19 mouse cellular contexts compared by ENCODE assay signal in the genomic region with DNA sequence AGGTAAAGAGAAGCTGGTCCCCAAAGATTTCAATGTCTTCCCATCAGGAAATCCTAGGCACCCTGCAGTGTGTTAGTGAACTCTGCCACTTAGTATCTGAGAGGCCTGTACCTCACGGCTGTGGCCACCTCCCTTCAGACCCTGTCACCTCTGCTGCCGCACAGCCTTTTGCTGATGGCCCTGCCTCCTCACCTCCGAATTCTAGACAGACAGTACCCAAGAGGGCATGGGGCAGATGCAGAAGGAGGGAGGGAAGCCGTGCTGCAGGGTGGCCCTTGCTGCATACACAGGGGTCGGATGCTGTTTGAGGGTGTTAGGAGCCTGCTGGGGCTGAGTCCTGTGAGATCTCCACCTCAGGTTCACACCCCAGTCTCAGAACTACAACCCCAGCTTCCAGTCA. TPM values are rescaled to one million over a fixed set of nuclear protein-coding genes. Genes with fewer than 3 reads are reported as not detected.
DNase-seq lines count a peak whose midpoint lies in the region; ATAC-seq and TF ChIP-seq lines count a peak whose summit lies in the region.
"Had no signal": no experiment of that assay in that cellular context is flagged by ENCODE, and none has a peak within 500 bp of the region (broad histone marks: within the 10 kb centered on the region; RNA-seq: fewer than 3 reads in every experiment).

No protein-coding gene starts in this region.

- H3K27me3 ChIP-seq in cerebellum, adult 2 months (ENCODE audit: control insufficient read depth, insufficient read depth, low read length): no peaks in the 10 kb centered on the region
- peaks cover 50% of the 10 kb centered on the region for H3K27me3 ChIP-seq in hindbrain, embryonic 13.5 days
- peaks cover 64% of the 10 kb centered on the region for H3K27me3 ChIP-seq in hindbrain, embryonic 10.5 days (ENCODE audit: insufficient read depth, poor library complexity, severe bottlenecking)
- H3K27me3 ChIP-seq in forebrain, postnatal 0 days (ENCODE audit: insufficient read depth, low read length): peaks cover 3% of the 10 kb centered on the region; the same call in 1 of the 2 replicates
- H3K27me3 ChIP-seq in midbrain, postnatal 0 days (ENCODE audit: insufficient read depth, low read length): peaks cover 4% of the 10 kb centered on the region; the same call in 1 of the 2 replicates

- H3K4me2 ChIP-seq in hindbrain, embryonic 13.5 days: peak overlapping the region; percentile 91
- H3K4me2 ChIP-seq in forebrain, postnatal 0 days (ENCODE audit: low read depth): peak overlapping the region; percentile 80
- peak overlapping the region; percentile 93 for H3K4me2 ChIP-seq in midbrain, postnatal 0 days (ENCODE audit: low read depth, low read length, poor library complexity, severe bottlenecking)
- H3K4me2 ChIP-seq: limb, embryonic 15.5 days had no signal

- peak overlapping the region; percentile 86 for H3K4me3 ChIP-seq in cerebellum, adult 2 months (replicated peaks; ENCODE audit: insufficient read depth, low read depth, low read length)
- H3K4me3 ChIP-seq in hindbrain, embryonic 13.5 days: peak overlapping the region; percentile 71
- H3K4me3 ChIP-seq in hindbrain, embryonic 10.5 days: no peak overlapping the region
- H3K4me3 ChIP-seq in forebrain, postnatal 0 days (ENCODE audit: low read depth, low read length): peak overlapping the region; percentile 70; the same call in 1 of the 2 replicates
- peak overlapping the region; percentile 67 for H3K4me3 ChIP-seq in midbrain, postnatal 0 days (ENCODE audit: low read depth, low read length)
- H3K4me3 ChIP-seq: erythroblast, embryonic 14.5 days had no signal

- DNase-seq in cerebellum, adult 2 months: peak; percentile 53 to 64
- DNase-seq in cerebellum, postnatal 4 days (ENCODE audit: low spot score in 2 of 2): no peak
- DNase-seq in hindbrain, embryonic 10.5 days (ENCODE audit: low spot score): no peak
- DNase-seq in forebrain, postnatal 0 days: no peak
- no peak for DNase-seq in midbrain, postnatal 0 days (ENCODE audit: low spot score)
- no peak for DNase-seq in ovary, adult 18-20 months (ENCODE audit: low spot score)
- no peak for DNase-seq in frontal cortex, postnatal 14 days (ENCODE audit: low spot score in 2 of 2)
- DNase-seq: adrenal gland, adult 2 months; heart, postnatal 10 days; kidney, adult 8-10 months; kidney, postnatal 36 days; lung, postnatal 36 days; thymus, postnatal 36 days had no signal

- peaks cover 40% of the 10 kb centered on the region for H3K4me1 ChIP-seq in cerebellum, adult 2 months (ENCODE audit: control insufficient read depth, insufficient read depth, low read length)
- peaks cover 48% of the 10 kb centered on the region for H3K4me1 ChIP-seq in hindbrain, embryonic 13.5 days (replicated peaks)
- peaks cover 31% of the 10 kb centered on the region for H3K4me1 ChIP-seq in hindbrain, embryonic 10.5 days (replicated peaks)
- no peaks in the 10 kb centered on the region for H3K4me1 ChIP-seq in forebrain, postnatal 0 days (ENCODE audit: insufficient read depth)
- H3K4me1 ChIP-seq in midbrain, postnatal 0 days (ENCODE audit: insufficient read depth, low read length): 0 out of 2 replicates have a peak, but pooled peaks cover 6% of the 10 kb centered on the region

- 9% methylated on average over 5 of the region's 5 CpGs for whole genome bisulfite sequencing in cerebellum, adult 2 months
- WGBS in hindbrain, embryonic 13.5 days: 51% methylated on average over 5 of the region's 5 CpGs
- 45% methylated on average over 5 of the region's 5 CpGs for WGBS in hindbrain, embryonic 10.5 days
- WGBS in forebrain, postnatal 0 days: 50% methylated on average over 5 of the region's 5 CpGs
- WGBS in midbrain, postnatal 0 days: 46% methylated on average over 5 of the region's 5 CpGs

- H3K27ac ChIP-seq in cerebellum, adult 2 months (ENCODE audit: insufficient read depth, low read length): peak overlapping the region; percentile 79
- H3K27ac ChIP-seq in hindbrain, embryonic 13.5 days: no peak overlapping the region
- H3K27ac ChIP-seq in hindbrain, embryonic 10.5 days: no peak overlapping the region
- H3K27ac ChIP-seq in forebrain, postnatal 0 days (ENCODE audit: low read depth, low read length): no peak overlapping the region
- H3K27ac ChIP-seq in midbrain, postnatal 0 days (ENCODE audit: low read depth, low read length): no peak overlapping the region
- H3K27ac ChIP-seq: embryonic facial prominence, embryonic 10.5 days; heart, embryonic 10.5 days; limb, embryonic 15.5 days had no signal

- TF ChIP-seq POLR2A in cerebellum, adult 2 months (IDR thresholded peaks at IDR 0.05; ENCODE audit: borderline replicate concordance, insufficient read depth, low read length): no peak

- H3K9ac ChIP-seq in hindbrain, embryonic 13.5 days: peak overlapping the region; percentile 62; the same call in 1 of the 2 replicates
- H3K9ac ChIP-seq in forebrain, postnatal 0 days: peak overlapping the region; percentile 22; the same call in 1 of the 2 replicates
- peak overlapping the region; percentile 56; the same call in 1 of the 2 replicates for H3K9ac ChIP-seq in midbrain, postnatal 0 days (replicated peaks; ENCODE audit: low read length, poor library complexity, severe bottlenecking)
- H3K9ac ChIP-seq: limb, embryonic 15.5 days had no signal

- no peak for TF ChIP-seq CTCF in cerebellum, adult 2 months (IDR thresholded peaks at IDR 0.05; ENCODE audit: borderline replicate concordance, insufficient read depth, low read depth, low read length)
- no peak for TF ChIP-seq CTCF in forebrain, postnatal 0 days (IDR thresholded peaks at IDR 0.05; ENCODE audit: low read depth)
- no peak for TF ChIP-seq CTCF in midbrain, postnatal 0 days (IDR thresholded peaks at IDR 0.05)

- ATAC-seq in hindbrain, embryonic 13.5 days (ENCODE audit: low FRiP score): no peak
- no peak for ATAC-seq in forebrain, postnatal 0 days
- ATAC-seq in midbrain, postnatal 0 days (ENCODE audit: low FRiP score): no peak
- ATAC-seq: inflammation-experienced regulatory T-cells, adult 6 months had no signal

- H3K9me3 ChIP-seq in hindbrain, embryonic 13.5 days: no peaks in the 10 kb centered on the region
- no peaks in the 10 kb centered on the region for H3K9me3 ChIP-seq in hindbrain, embryonic 10.5 days
- H3K9me3 ChIP-seq in forebrain, postnatal 0 days (ENCODE audit: low read length): no peaks in the 10 kb centered on the region
- no peaks in the 10 kb centered on the region for H3K9me3 ChIP-seq in midbrain, postnatal 0 days (ENCODE audit: low read length)
- H3K9me3 ChIP-seq: embryonic facial prominence, embryonic 10.5 days; heart, embryonic 10.5 days; limb, embryonic 15.5 days had no signal

- no peaks in the 10 kb centered on the region for H3K36me3 ChIP-seq in hindbrain, embryonic 13.5 days
- no peaks in the 10 kb centered on the region for H3K36me3 ChIP-seq in hindbrain, embryonic 10.5 days
- H3K36me3 ChIP-seq in forebrain, postnatal 0 days (ENCODE audit: insufficient read depth): no peaks in the 10 kb centered on the region
- H3K36me3 ChIP-seq in midbrain, postnatal 0 days (ENCODE audit: insufficient read depth, low read length): no peaks in the 10 kb centered on the region
- H3K36me3 ChIP-seq: embryonic facial prominence, embryonic 10.5 days; heart, embryonic 10.5 days; limb, embryonic 15.5 days had no signal

RNA-seq across cellular contexts. Expression of a gene that starts 2.6 kb away (rescaled TPM):
- 258 and 326 TPM in 2 replicates for polyA plus RNA-seq in cerebellum, adult 2 months (2012; rRNA removed)
- 4.5 and 5.1 TPM in 2 replicates for polyA plus RNA-seq in hindbrain, embryonic 13.5 days (2015; fragmentation: Nextera tagmentation; extraction: Ambion mirVana)
- polyA plus RNA-seq in hindbrain, embryonic 10.5 days (2016; fragmentation: Nextera tagmentation; extraction: Ambion mirVana): 1.1 and 1.4 TPM in 2 replicates
- total RNA-seq in forebrain, postnatal 0 days (2014; rRNA removed): 115 and 159 TPM in 2 replicates
- 12.6 and 13.6 TPM in 2 replicates for polyA plus RNA-seq in forebrain, postnatal 0 days (2015; fragmentation: Nextera tagmentation; extraction: Ambion mirVana)
- 140 and 142 TPM in 2 replicates for total RNA-seq in midbrain, postnatal 0 days (2014; rRNA removed)
- 12.2 and 12.6 TPM in 2 replicates for polyA plus RNA-seq in midbrain, postnatal 0 days (2015; fragmentation: Nextera tagmentation; extraction: Ambion mirVana)

Comparison
In these comparisons a context has a peak if more than half of its experiments do, and no peak if none do; other contexts are left out.
1. DNase-seq: peak in cerebellum, adult 2 months (2 of 2); none in cerebellum, postnatal 4 days (0 of 2), hindbrain, embryonic 10.5 days (single experiment), forebrain, postnatal 0 days (single experiment), midbrain, postnatal 0 days (single experiment), ovary, adult 18-20 months (single experiment) and frontal cortex, postnatal 14 days (0 of 2).
2. RNA of a gene that starts 2.6 kb away (polyA plus RNA-seq): 258 to 326 TPM in cerebellum, adult 2 months; 12.6 to 13.6 TPM in forebrain, postnatal 0 days, 12.2 to 12.6 TPM in midbrain, postnatal 0 days, 4.5 to 5.1 TPM in hindbrain, embryonic 13.5 days and 1.1 to 1.4 TPM in hindbrain, embryonic 10.5 days; every median in the first group is over 10 times any median in the second.
3. Peak in every context shown above with its lines, with median percentiles within 50 percentile points of each other: H3K4me2 ChIP-seq and H3K9ac ChIP-seq.